Mouse (Mus musculus): ENCODE results near the gene Wdr24.

- TF ChIP-seq POLR2A (IDR thresholded peaks at IDR 0.05; ENCODE audit: borderline replicate concordance, extremely low read depth, insufficient read depth, insufficient read length, poor library complexity, severe bottlenecking) (no peak), CTCF (IDR thresholded peaks at IDR 0.05; ENCODE audit: borderline replicate concordance, extremely low read depth, insufficient read depth, insufficient read length) (no peak)
These were observed 9.8 kb downstream of the Wdr24 start, which contains the start of gene Stub1 for GRCm38 (mm10) chr17:25833291-25833663.

Data from brain, embryonic 14.5 days (tissue).